Mouse (Mus musculus) ovary, postnatal 14 days (tissue): ENCODE data around the gene Dcaf17.

Source experiments
- DNase-seq: peaks from one replicate; pipeline ENCODE4 v3.0.0; 2022; ENCODE audit warnings: low spot score

Gene Dcaf17

DNA sequence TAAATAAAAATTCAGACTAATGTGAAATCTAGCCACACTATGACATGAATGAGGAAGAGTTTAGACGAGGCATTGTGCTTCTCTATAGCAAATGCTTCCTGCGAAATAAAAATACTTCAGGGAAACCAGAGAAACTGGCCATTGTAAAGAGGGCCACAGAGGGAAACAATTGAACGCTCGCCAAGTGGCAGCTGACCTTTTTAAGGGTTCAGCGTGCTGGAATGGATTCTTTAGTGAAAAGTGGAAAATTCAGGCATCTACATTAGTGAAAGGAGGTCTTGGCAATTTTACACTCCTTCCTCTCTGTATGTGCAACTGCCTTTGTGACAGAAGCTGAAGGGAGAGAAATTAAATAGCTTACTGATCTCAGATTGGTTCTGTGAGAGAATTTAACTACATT lies 66.3 kb downstream of the Dcaf17 start:
- DNase-seq = no peak

DNA sequence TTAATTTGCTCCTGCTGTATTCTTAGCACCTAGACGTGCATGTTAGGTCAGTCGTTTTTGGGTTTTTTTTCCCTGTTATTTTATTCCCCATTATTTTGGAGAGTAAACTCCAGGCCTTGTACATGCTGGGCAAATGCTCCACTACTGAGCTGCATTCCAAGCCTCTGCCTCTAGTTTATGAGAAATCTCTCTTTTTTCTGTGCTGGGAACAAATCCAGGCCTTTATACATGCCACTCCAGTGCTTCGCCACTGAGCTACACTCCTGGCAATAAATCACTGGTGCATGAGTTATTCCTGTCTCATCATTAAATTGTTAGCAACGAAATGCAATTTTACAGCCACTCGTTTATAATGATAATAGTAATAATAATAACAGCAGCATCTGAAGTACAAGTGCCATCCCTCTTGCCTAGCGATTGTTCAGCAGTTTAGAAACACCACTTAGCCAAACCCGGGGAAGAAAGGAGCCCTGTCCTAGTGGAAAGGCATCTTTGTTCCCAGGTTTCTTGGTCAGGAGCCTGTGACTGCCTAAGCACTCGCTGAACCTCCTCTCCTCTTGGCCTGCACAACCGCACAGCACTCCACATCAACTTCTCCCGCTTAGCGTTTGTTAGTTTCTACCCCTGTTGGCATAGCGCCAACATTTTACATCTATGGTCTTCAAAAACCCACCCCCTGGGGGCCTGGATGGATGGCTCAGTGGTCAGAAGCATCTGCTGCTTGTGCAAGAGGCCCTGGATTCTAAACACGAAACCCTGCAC lies 67.3 kb downstream of the Dcaf17 start:
- no peak for DNase-seq

- no peak for DNase-seq
These were observed 68.5 kb downstream of the Dcaf17 start for GRCm38 (mm10) chr2:71123591-71123990.

GRCm38 (mm10) chr2:71127779-71128534 lies 72.8 kb downstream of the Dcaf17 start:
- DNase-seq = no peak

DNA sequence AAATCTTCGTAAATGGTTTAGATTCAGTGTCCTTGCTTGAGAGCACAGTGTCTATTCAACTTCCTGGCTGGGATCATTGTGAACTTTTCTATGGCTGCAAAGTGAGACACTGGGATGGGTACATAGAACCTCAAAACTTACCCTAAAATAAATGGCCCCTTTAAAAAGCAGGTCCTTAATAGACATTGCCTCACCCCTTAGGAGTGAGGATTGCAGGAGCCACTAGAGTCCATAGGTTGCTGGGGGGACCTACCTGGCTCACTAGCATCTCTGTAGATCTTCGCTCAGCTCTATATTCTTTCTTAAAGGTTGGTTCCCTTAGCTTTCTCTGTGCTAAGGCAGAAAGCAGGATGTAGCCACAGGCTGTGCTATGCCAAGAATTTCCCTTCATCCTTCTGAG lies 75.2 kb downstream of the Dcaf17 start:
- no peak for DNase-seq

DNA sequence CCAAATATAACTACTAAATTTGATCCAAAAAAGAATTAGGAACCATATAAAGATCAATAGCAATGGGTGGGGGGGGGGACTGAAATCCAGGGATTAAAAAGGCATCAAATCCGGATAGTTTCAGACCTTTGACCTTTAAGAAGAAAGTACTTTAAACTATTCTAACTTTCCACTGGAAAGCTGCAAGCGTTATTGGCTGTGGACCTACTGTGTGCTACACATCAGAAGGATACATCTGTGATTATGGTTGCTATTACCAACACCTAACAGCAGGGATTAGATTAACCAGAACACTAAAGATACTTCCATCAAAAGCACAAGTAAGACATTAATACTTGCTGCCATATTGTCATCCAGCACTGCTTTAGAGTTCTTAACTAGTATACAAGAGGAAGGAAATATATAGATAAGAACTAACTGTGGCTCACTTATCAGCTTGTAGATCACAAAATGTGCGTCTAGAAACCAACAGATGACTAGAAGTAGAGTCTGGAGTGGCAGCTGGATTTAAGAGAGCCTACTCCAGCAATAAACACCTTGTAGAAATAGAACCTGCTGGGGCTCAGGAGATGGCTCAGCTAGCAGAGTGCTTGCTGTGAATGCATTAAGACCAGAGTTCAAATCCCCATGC lies 76.9 kb downstream of the Dcaf17 start:
- no peak for DNase-seq

- DNase-seq = no peak
These were observed 78.9 kb downstream of the Dcaf17 start for GRCm38 (mm10) chr2:71134041-71134505.

DNA sequence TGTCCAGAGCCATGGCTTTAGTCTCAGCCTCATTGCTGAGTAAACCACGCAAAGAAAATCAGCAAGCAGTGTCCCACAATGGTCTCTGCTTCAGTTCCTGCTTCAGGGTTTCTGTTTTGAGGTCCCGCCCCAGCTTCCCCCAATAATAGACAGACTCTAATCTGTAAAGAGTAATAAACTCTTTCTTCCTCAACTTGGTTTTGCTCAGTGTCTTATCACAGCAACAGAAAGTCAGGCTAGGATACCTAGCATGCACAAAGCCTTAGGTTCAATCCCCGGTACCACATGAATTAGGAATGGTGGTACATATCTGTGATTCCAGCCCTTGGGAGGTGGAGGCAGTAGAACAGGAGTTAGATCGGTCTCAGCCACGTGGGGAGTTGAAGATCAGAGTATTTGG lies 79.7 kb downstream of the Dcaf17 start:
- DNase-seq = no peak

- DNase-seq = no peak
These were observed 85.5 kb downstream of the Dcaf17 start for GRCm38 (mm10) chr2:71140622-71141021.

GRCm38 (mm10) chr2:71142410-71142809 lies 87.3 kb downstream of the Dcaf17 start:
- no peak for DNase-seq

GRCm38 (mm10) chr2:71145853-71146252 lies 90.7 kb downstream of the Dcaf17 start:
- no peak for DNase-seq

DNA sequence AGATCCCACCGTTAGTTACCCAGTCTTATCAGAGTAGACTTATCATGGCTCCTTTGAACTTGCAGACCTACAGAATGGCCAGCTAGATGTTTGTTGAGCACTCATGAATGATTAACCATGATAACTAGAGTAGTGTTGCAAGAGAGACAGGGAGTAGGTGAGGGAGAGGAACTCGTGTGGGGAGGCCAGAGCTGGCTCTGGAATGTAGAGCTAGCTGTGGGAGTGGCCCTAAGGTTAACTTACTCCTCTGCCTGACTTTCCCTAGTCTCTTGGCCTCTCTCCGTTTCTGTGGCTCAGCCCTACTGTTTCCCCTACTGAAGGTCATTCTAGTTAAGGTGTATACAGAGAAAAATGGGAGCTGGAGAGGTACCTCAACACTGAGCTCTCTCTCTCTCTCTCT lies 91.1 kb downstream of the Dcaf17 start:
- no peak for DNase-seq

DNA sequence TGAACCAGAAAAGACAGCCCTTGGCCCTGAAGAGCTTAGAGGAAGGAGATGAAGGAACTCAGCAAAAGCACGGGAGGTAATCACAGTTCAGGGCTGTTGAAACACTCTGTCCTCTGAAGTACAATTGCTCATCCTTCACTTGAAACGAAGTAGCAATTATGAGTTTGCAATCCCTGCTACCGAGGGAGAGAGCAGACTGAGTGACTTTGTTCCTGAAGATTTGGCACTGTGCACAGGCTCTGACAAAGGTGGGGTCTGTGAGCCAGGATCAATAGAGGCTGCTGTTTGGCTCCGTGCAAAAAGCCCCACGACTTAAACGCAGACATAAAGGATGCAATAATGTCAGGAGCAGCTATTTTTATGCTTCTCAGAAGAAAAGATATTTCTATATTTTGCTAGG lies 92.7 kb downstream of the Dcaf17 start:
- DNase-seq = no peak
